Mouse (Mus musculus) bone marrow macrophage, adult 2 months (primary cell): ENCODE data around the gene Abca7. TPM values are rescaled to one million over a fixed set of nuclear protein-coding genes. Genes with fewer than 3 reads are reported as not detected.
A peak's percentile ranks its signal among the peaks of the same experiment; 100 is the strongest.

ENCODE experiments used
- H3K27ac ChIP-seq: 2 replicates; pipeline ENCODE4 v1.5.1; 2012; ENCODE audit warnings: low read depth, low read length; ENCODE audit not compliant: insufficient read depth
- H3K4me1 ChIP-seq: 2 replicates; pipeline ENCODE4 v1.6.1; 2012; ENCODE audit warnings: low read length; ENCODE audit not compliant: control insufficient read depth, insufficient read depth
- H3K4me3 ChIP-seq: 2 replicates; pipeline ENCODE4 v1.5.1; 2012; ENCODE audit warnings: mild to moderate bottlenecking, low read length, moderate library complexity; ENCODE audit not compliant: insufficient read depth
- CTCF ChIP-seq: IDR thresholded peaks from 2 replicates; pipeline ENCODE4 v1.5.1; 2012; ENCODE audit warnings: low read depth, mild to moderate bottlenecking, low read length, moderate library complexity
- POLR2A ChIP-seq: IDR thresholded peaks from 2 replicates; pipeline ENCODE4 v1.6.1; 2012; ENCODE audit warnings: mild to moderate bottlenecking, low read depth, low read length, borderline replicate concordance
- polyA plus RNA-seq: library from polyadenylated mRNA; stranded (reverse); fragments of >200 nt; gene quantifications from 2 replicates; pipeline ENCODE4 v1.2.4, GENCODE M21; 2012; ENCODE audit not compliant: missing spikeins, insufficient read depth, insufficient read length

Abca7 gene
- polyA plus RNA-seq, 1 experiment, result 27.5 TPM

DNA sequence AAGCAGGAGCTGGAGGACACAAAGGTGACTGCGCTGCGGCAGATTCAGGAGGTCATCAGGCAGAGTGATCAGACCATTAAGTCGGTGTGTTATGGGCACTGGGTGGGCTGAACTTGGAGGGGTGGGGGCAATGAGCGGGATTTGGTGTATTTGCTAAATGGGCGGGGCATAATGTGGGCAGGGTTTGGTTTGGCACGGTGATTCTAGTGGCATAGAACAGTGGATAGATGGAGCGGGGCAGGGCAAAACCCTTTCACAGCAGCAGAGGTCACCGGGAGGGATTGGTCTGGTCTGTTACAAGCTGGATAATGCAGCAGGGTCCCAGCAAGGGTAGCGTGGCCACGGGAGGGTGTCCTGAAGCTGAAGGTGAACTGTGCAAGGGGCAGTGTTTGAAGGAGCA lies 29.2 kb downstream of the Abca7 start:
- Histone ChIP-seq H3K27ac (no peak overlapping the region), H3K4me3 (no peak overlapping the region), H3K4me1 (peaks cover 29% of the 10 kb centered on the region)
- no peak for TF ChIP-seq POLR2A

DNA sequence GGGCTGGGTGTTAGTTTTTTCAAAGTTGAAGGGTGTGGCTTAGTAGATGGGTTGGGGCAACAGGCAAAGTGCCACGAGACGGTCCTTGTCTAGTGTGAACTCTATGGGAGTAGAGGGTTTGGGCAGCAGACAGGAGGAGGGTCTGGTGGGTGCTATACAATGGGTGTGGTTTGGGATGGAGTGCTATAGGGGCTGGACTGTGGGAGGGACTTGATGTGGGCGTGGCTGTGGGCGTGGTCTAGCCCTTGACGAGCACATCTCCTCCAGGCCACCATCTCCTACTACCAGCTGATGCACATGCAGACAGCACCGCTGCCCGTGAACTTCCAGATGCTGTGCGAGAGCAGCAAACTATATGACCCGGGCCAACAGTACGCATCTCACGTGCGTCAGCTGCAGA lies 29.6 kb downstream of the Abca7 start:
- H3K4me1 ChIP-seq, result peaks cover 27% of the 10 kb centered on the region
- no peak overlapping the region for H3K27ac ChIP-seq

DNA sequence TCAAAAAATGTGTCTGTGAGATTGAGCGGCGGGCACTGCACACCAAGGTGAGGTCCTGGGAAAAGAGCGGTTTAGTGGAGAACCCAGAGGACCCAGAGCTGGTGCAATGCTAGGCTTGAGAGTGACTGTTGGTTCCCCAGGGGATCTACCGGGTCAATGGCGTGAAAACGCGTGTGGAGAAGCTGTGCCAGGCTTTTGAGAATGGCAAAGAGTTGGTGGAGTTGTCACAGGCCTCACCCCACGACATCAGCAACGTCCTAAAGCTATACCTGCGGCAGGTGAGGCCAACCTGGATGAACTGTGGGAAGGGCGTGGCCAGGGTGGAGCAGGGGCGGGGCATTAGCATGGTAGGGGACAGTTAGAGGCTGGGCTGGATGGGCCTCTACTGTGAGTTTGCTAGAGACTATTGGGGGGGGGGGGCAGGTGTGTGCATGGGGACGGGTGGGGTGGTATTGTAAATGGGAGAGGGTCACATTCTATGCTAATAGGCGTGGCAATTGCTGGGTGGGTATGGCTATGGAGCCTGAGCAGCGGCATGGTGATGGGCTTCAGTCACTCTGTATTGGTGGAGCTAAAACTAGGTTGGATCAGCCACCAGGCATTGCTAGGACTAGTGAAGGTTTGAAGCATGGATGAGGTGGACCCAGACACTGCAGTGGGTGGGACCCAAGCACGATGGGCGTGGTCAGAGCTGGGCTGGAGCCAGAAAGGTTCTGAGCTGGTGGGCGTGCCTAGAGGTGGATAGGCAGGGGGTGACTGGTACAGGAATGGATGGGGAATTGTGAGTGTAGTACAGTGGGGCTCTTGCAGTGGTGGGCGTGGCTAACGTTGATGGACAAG lies 31.6 kb downstream of the Abca7 start:
- H3K4me1 ChIP-seq, result peaks cover 42% of the 10 kb centered on the region
- H3K4me3 ChIP-seq, result no peak overlapping the region
- no peak overlapping the region for H3K27ac ChIP-seq
- TF ChIP-seq POLR2A (no peak), CTCF (no peak)

More for the DNA sequence above, 29.6 kb downstream of the Abca7 start:
- no peak for TF ChIP-seq CTCF
- no peak for TF ChIP-seq POLR2A
- no peak overlapping the region for H3K4me3 ChIP-seq

DNA sequence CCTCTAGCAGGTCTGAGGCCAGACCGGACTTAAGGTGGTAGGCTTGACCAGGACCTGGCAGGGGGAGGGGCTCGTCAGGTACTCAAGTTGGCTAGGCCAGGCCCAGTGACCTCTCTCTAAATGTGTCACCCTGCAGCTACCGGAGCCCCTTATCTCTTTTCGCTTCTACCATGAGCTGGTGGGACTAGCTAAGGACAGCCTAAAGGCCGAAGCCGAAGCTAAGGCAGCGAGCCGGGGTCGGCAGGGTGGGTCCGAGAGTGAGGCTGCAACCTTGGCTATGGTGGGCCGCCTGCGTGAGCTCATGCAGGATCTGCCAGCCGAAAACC lies 32.2 kb downstream of the Abca7 start:
- no peak overlapping the region for H3K27ac ChIP-seq
- TF ChIP-seq POLR2A, result no peak
- TF ChIP-seq CTCF, result no peak
- peaks cover 41% of the 10 kb centered on the region for H3K4me1 ChIP-seq
- H3K4me3 ChIP-seq, result no peak overlapping the region

DNA sequence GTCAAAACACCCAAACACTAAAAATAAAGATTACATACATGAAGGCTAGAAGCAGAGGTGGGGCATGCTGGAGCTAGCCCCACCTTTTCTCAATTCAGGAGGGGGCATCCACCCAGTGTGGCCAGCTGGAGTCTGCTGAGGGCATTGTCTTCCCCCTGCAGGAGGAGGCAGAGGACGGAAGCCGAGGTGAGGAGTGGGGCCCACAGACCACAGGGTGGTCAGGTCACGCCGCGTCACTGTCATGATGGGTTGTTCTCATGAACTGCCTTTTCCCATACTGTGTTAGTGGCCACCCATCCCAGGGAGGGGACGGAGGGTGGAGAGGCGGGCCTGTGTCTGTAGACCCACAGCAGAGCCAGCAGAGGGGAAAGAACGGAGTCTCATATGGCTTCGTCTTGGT lies 33.9 kb downstream of the Abca7 start:
- peaks cover 38% of the 10 kb centered on the region for H3K4me1 ChIP-seq
- no peak overlapping the region for H3K4me3 ChIP-seq
- TF ChIP-seq POLR2A (no peak), CTCF (no peak)
- no peak overlapping the region for H3K27ac ChIP-seq

DNA sequence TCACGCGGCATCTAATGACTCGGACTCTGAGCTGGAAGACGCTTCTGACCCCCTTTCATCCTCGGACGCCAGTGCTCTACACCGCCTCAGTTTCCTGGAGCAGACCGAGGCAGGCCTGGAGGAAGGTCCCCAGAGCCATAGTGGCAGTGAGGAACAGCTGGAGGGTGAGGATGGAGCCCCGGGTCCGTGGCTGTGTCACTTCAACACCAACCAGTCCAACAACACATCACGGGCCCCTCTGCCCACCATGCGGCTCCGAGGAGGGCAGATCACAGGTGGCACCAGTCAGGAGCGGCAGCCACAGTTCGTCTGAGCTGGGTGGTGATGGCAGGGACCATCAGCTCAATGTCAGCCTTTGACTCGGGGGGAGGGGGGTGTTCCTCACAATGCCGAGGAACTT lies 34.4 kb downstream of the Abca7 start:
- H3K4me1 ChIP-seq, result peaks cover 33% of the 10 kb centered on the region
- H3K4me3 ChIP-seq, result no peak overlapping the region
- TF ChIP-seq POLR2A (no peak), CTCF (no peak)
- no peak overlapping the region for H3K27ac ChIP-seq

DNA sequence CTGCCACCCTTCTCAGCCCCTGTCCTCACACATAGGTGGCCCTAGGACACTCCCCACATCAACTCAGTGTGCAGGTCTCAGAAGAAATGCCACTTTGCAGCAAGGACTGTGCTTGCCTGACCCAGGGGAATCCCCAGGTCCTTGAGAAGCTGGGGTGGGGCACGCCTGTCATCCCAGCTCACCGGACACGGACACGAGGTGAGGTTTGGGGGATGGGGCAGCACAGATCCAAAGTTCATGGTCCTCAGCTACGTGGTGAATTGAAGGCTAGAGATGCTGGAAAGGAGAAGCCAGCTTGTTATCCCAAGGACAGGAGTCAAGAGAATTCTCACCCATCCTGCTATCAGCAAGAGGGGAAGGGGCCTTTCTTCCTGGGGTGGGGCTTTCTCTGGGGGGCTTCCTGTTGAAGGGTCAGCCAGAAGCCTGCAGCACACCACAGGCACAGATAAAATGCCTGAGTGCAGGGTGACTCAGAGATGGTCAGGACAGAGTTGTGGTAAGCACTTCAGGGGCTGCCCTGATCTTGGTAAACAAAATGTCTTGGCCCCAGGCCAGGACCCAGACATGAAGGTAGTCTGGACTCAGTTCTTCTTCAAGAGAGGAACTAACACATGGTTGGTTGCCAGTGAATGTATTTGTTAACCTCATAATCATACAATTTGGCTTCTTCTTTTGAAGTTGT lies 36.6 kb downstream of the Abca7 start:
- Histone ChIP-seq H3K27ac (peak overlapping the region; percentile 91), H3K4me3 (no peak overlapping the region), H3K4me1 (peaks cover 32% of the 10 kb centered on the region)
- TF ChIP-seq POLR2A (no peak), CTCF (no peak)

DNA sequence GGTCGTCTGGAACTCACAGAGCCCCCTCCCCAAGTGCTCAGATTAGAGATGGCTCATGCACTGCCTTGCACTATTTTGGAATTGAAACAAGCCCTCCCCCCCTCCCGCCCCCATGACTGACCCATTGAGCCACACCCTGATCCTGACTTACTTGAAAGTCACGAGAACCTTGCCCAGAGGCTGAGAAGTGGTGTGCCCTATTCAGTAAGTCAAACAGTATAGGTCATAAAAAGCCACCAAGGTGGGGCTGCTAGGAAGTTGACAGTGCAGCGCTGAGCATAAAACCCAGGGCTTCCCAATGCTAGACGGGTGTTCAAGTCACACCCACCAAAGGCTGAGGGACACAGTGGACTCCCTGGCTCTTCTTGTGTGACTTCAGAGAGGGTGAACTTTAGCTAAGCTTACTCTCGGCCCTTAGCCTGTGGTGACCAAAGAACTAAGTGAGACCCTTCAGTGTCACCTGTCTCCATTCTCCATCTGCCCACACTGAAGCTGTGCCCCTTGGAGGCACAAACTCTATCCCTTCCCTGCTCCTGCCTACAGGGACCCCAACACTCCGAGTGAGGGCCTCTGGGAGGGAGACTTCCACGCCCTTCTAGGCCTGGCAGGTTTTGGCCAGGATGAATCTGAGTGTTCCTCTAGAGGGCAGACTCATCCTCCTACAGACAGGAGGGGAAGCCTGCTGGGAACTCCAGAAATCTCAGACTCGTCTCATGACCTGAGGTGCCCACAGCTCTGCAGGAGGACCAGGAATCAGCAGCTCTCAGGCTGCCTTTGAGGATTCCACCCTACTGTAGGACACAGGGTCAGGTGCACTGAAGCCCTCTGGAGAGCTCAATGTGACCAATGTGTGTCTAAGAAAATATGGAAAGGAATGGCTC lies 37.5 kb downstream of the Abca7 start:
- peak overlapping the region; percentile 91 for H3K27ac ChIP-seq
- H3K4me3 ChIP-seq, result peak overlapping the region; percentile 7; the same call in 1 of the 2 replicates
- TF ChIP-seq CTCF (0 out of 2 replicates have a peak, but pooled peaks have one; percentile 15), POLR2A (no peak)
- H3K4me1 ChIP-seq, result peaks cover 37% of the 10 kb centered on the region

DNA sequence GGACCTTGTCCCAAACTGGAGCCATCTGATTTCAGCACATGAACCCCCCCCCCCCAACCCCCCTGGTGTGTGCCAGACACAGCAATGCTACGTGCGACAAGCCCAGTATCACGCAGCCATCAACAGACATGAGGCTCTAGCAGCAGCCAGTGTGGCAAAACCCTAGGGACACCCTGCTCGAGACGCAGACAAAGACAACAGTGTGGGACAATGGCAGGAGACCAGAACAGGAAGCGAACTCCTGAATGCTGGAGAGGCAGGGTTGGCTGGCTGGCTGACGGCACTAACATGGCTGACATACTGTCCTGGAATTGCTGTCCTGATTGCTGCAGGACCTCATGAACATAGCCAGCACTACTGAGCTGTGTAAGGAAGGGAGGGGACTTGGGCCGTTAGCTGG lies 38.9 kb downstream of the Abca7 start:
- TF ChIP-seq CTCF (no peak), POLR2A (no peak)
- Histone ChIP-seq H3K4me3 (no peak overlapping the region), H3K27ac (no peak overlapping the region), H3K4me1 (peaks cover 40% of the 10 kb centered on the region)
